Mouse (Mus musculus) E14TG2a.4 (cell line): ENCODE results near the gene Cdk19.

Experiments used
- H3K27me3 ChIP-seq: 2 replicates; pipeline ENCODE4 v1.6.1; 2014; ENCODE audit warnings: low read length, control low read depth; ENCODE audit not compliant: insufficient read depth
- H3K36me3 ChIP-seq: 2 replicates; pipeline ENCODE4 v1.6.1; 2014; ENCODE audit warnings: low read length, control low read depth; ENCODE audit not compliant: insufficient read depth
- H3K4me1 ChIP-seq: replicated peaks from 2 replicates; pipeline ENCODE4 v1.6.1; 2014; ENCODE audit warnings: low read depth, low read length, control low read depth
- H3K4me3 ChIP-seq: replicated peaks from 2 replicates; pipeline ENCODE4 v1.5.1; 2014; ENCODE audit warnings: mild to moderate bottlenecking, low read length
- H3K9me3 ChIP-seq: 2 replicates; pipeline ENCODE4 v1.6.1; 2014; ENCODE audit warnings: low read length, control low read depth
- CTCF ChIP-seq: conservative IDR thresholded peaks from 2 replicates; pipeline ENCODE4 v1.5.1; 2014; ENCODE audit warnings: low read length
- NANOG ChIP-seq: IDR thresholded peaks from 2 replicates; pipeline ENCODE4 v1.6.1; 2014; ENCODE audit warnings: borderline replicate concordance, low read length, mixed read lengths
- POU5F1 ChIP-seq: IDR thresholded peaks from 2 replicates; pipeline ENCODE4 v1.6.1; 2014; ENCODE audit warnings: low read length, borderline replicate concordance

Gene Cdk19

GRCm38 (mm10) chr10:40309884-40310635 lies 29.3 kb upstream of the Cdk19 start:
- peaks cover 43% of the 10 kb centered on the region for H3K4me1 ChIP-seq
- H3K36me3 ChIP-seq: no peaks in the 10 kb centered on the region
- no peak overlapping the region for H3K4me3 ChIP-seq
- peaks cover 7% of the 10 kb centered on the region for H3K27me3 ChIP-seq
- peaks cover 9% of the 10 kb centered on the region for H3K9me3 ChIP-seq
- no peak for TF ChIP-seq POU5F1

- no peaks in the 10 kb centered on the region for H3K36me3 ChIP-seq
- no peak overlapping the region for H3K4me3 ChIP-seq
- peaks cover 36% of the 10 kb centered on the region for H3K4me1 ChIP-seq
- no peaks in the 10 kb centered on the region for H3K9me3 ChIP-seq
- H3K27me3 ChIP-seq: no peaks in the 10 kb centered on the region
- TF ChIP-seq CTCF: no peak
- TF ChIP-seq NANOG: no peak
- TF ChIP-seq POU5F1: no peak
Measured at GRCm38 (mm10) chr10:40312781-40313180, 26.6 kb upstream of the Cdk19 start.

GRCm38 (mm10) chr10:40316841-40317585 lies 22.4 kb upstream of the Cdk19 start:
- Histone ChIP-seq H3K4me1 (peaks cover 8% of the 10 kb centered on the region), H3K4me3 (no peak overlapping the region), H3K36me3 (no peaks in the 10 kb centered on the region), H3K27me3 (peaks cover 2% of the 10 kb centered on the region; the same call in 1 of the 2 replicates), H3K9me3 (peaks cover 11% of the 10 kb centered on the region)
- TF ChIP-seq POU5F1: no peak
- no peak for TF ChIP-seq CTCF
- TF ChIP-seq NANOG: no peak

GRCm38 (mm10) chr10:40320306-40320705 lies 19.1 kb upstream of the Cdk19 start:
- H3K36me3 ChIP-seq: no peaks in the 10 kb centered on the region
- TF ChIP-seq POU5F1 (no peak), NANOG (no peak), CTCF (no peak)

GRCm38 (mm10) chr10:40328004-40328551 lies 11.3 kb upstream of the Cdk19 start:
- H3K36me3 ChIP-seq: no peaks in the 10 kb centered on the region
- no peaks in the 10 kb centered on the region for H3K27me3 ChIP-seq
- H3K4me3 ChIP-seq: no peak overlapping the region
- peaks cover 10% of the 10 kb centered on the region for H3K4me1 ChIP-seq
- TF ChIP-seq CTCF (no peak), NANOG (no peak), POU5F1 (no peak)
- peaks cover 45% of the 10 kb centered on the region for H3K9me3 ChIP-seq

More at GRCm38 (mm10) chr10:40320306-40320705, 19.1 kb upstream of the Cdk19 start:
- Histone ChIP-seq H3K4me3 (no peak overlapping the region), H3K9me3 (peaks cover 19% of the 10 kb centered on the region), H3K27me3 (peaks cover 2% of the 10 kb centered on the region; the same call in 1 of the 2 replicates), H3K4me1 (no peaks in the 10 kb centered on the region; the same call in 1 of the 2 replicates)

- Histone ChIP-seq H3K36me3 (no peaks in the 10 kb centered on the region), H3K4me3 (no peak overlapping the region), H3K9me3 (peaks cover 37% of the 10 kb centered on the region), H3K4me1 (peaks cover 10% of the 10 kb centered on the region), H3K27me3 (no peaks in the 10 kb centered on the region)
- TF ChIP-seq POU5F1 (no peak), NANOG (no peak), CTCF (peak; percentile 47)
Measured at GRCm38 (mm10) chr10:40330262-40330661, 9.1 kb upstream of the Cdk19 start.

- Histone ChIP-seq H3K27me3 (no peaks in the 10 kb centered on the region), H3K9me3 (peaks cover 23% of the 10 kb centered on the region), H3K4me1 (peaks cover 9% of the 10 kb centered on the region), H3K36me3 (no peaks in the 10 kb centered on the region), H3K4me3 (no peak overlapping the region)
- TF ChIP-seq NANOG (peak; percentile 65; the same call in 1 of the 2 replicates), CTCF (no peak)
Measured at GRCm38 (mm10) chr10:40332864-40333263, 6.5 kb upstream of the Cdk19 start.

- Histone ChIP-seq H3K4me1 (peaks cover 23% of the 10 kb centered on the region), H3K9me3 (no peaks in the 10 kb centered on the region), H3K4me3 (no peak overlapping the region), H3K27me3 (0 out of 2 replicates have a peak, but pooled peaks cover 4% of the 10 kb centered on the region), H3K36me3 (no peaks in the 10 kb centered on the region)
- TF ChIP-seq POU5F1 (no peak), NANOG (no peak), CTCF (no peak)
Measured at GRCm38 (mm10) chr10:40342036-40342435, 2.7 kb downstream of the Cdk19 start.
